Mouse (Mus musculus) forebrain, embryonic 12.5 days (tissue): ENCODE data around the gene Eea1. TPM values are rescaled to one million over a fixed set of nuclear protein-coding genes. Genes with fewer than 3 reads are reported as not detected.
"Not testable (repeated sequence)": the region's sequence is repeated elsewhere in the genome, so short reads cannot be mapped to it uniquely, and the experiment has no call there.

ENCODE experiments used
- ATAC-seq: fragments of 200-750 bp; cut with Nextera tagmentation; 2 replicates; pipeline ENCODE4 v1.8.0; 2017; ENCODE audit warnings: moderate TSS enrichment; ENCODE audit not compliant: low FRiP score
- H3K27ac ChIP-seq: fragments of 300-500 bp; sonication (generic); 2 replicates; pipeline ENCODE4 v1.5.1; 2016; ENCODE audit warnings: mild to moderate bottlenecking
- H3K27me3 ChIP-seq: fragments of 300-500 bp; sonication (generic); 2 replicates; pipeline ENCODE4 v1.6.1; 2016; ENCODE audit warnings: mild to moderate bottlenecking
- H3K36me3 ChIP-seq: fragments of 300-500 bp; sonication (generic); replicated peaks from 2 replicates; pipeline ENCODE4 v1.6.1; 2016; ENCODE audit warnings: mild to moderate bottlenecking
- H3K4me1 ChIP-seq: fragments of 300-500 bp; sonication (generic); 2 replicates; pipeline ENCODE4 v1.6.1; 2016
- H3K4me2 ChIP-seq: fragments of 300-500 bp; sonication (generic); 2 replicates; pipeline ENCODE4 v1.6.1; 2016; ENCODE audit warnings: mild to moderate bottlenecking, moderate library complexity
- H3K4me3 ChIP-seq: fragments of 300-500 bp; sonication (generic); replicated peaks from 2 replicates; pipeline ENCODE4 v1.5.1; 2016; ENCODE audit warnings: mild to moderate bottlenecking
- H3K9ac ChIP-seq: fragments of 300-500 bp; sonication (generic); 2 replicates; pipeline ENCODE4 v1.6.1; 2016; ENCODE audit warnings: mild to moderate bottlenecking
- H3K9me3 ChIP-seq: fragments of 300-500 bp; sonication (generic); 2 replicates; pipeline ENCODE4 v1.6.1; 2016
- WGBS: fragments of 180-500 bp; shearing (Covaris S2); methylation state at CpG from one replicate; pipeline ENCODE4 v1.1.7; 2016; 5-methylcytosine and 5-hydroxymethylcytosine counted together
- polyA plus RNA-seq: library from polyadenylated mRNA; unstranded; fragments of >200 nt; fragmentation: Nextera tagmentation; extraction: Ambion mirVana; gene quantifications from 2 replicates; pipeline ENCODE4 v1.2.1, GENCODE M21; 2016

The Eea1 gene
- polyA plus RNA-seq, 1 experiment from 2014 or later: 15.7 TPM

DNA sequence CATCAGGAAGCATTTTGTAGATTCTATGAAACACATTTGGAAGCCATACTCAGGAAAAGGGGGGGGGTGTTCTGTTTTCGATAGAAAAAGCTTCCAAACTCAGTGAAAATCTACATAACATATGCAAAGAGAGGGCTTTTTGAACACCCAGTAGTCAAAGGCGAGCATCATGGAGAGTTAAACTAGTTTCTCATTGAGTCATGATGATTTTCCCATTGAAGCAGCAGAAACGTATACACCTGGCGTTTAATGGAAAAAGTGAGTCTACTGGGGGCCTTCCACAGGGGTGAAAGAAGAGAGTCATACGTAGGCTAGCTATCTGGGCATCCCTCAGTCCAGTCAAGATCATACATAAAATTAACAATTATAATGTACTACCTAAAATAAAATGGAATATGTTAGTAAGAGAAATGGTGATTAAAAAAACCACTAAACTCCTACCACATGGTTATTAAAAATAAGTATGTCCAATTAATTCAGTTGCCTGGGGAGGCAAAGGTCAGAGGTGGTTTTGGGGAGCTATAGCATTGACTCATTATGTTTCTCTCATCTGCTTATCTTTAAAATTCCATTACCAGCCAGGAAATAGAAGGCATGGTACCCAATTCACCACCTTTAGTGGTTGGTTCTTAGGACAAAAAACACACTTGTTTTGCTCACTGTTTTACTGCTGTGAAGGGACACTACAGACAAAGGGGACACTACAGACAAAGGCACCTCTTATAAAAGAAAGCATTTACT, 25.8 kb upstream of the Eea1 start:
- H3K4me3 ChIP-seq: no peak overlapping the region
- no peaks in the 10 kb centered on the region for H3K36me3 ChIP-seq
- WGBS: 90% methylated on average over 5 of the region's 5 CpGs
- no peaks in the 10 kb centered on the region for H3K9me3 ChIP-seq
- no peaks in the 10 kb centered on the region for H3K4me1 ChIP-seq
- no peaks in the 10 kb centered on the region for H3K27me3 ChIP-seq
- no peak overlapping the region for H3K27ac ChIP-seq
- no peak overlapping the region for H3K4me2 ChIP-seq
- no peak overlapping the region for H3K9ac ChIP-seq
- ATAC-seq: no peak

DNA sequence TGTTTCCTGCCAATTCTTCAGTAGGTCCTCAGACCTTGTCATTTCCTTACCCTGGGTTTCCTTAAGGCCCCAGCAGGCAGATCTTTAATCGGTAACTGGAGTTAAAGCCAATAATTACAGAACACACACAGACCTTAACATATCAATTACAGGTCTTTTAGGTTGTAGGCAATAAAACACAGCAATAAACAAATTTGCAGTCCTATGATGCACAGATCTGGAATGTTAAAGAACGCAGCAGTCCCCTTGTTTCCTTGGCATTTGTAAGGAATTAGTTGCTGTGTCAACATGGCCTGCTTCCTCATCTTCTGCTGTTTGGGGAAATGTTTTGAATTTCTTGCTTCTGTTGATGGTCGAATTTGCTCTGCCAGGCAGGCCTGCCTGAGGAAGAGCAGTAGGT, 21.7 kb upstream of the Eea1 start:
- no peak overlapping the region for H3K27ac ChIP-seq
- H3K4me3 ChIP-seq: no peak overlapping the region
- no peaks in the 10 kb centered on the region for H3K27me3 ChIP-seq
- H3K9me3 ChIP-seq: no peaks in the 10 kb centered on the region
- ATAC-seq: no peak
- no peak overlapping the region for H3K4me2 ChIP-seq
- H3K9ac ChIP-seq: no peak overlapping the region
- no peaks in the 10 kb centered on the region for H3K4me1 ChIP-seq
- WGBS: 83% methylated on average over 3 of the region's 3 CpGs
- H3K36me3 ChIP-seq: no peaks in the 10 kb centered on the region

DNA sequence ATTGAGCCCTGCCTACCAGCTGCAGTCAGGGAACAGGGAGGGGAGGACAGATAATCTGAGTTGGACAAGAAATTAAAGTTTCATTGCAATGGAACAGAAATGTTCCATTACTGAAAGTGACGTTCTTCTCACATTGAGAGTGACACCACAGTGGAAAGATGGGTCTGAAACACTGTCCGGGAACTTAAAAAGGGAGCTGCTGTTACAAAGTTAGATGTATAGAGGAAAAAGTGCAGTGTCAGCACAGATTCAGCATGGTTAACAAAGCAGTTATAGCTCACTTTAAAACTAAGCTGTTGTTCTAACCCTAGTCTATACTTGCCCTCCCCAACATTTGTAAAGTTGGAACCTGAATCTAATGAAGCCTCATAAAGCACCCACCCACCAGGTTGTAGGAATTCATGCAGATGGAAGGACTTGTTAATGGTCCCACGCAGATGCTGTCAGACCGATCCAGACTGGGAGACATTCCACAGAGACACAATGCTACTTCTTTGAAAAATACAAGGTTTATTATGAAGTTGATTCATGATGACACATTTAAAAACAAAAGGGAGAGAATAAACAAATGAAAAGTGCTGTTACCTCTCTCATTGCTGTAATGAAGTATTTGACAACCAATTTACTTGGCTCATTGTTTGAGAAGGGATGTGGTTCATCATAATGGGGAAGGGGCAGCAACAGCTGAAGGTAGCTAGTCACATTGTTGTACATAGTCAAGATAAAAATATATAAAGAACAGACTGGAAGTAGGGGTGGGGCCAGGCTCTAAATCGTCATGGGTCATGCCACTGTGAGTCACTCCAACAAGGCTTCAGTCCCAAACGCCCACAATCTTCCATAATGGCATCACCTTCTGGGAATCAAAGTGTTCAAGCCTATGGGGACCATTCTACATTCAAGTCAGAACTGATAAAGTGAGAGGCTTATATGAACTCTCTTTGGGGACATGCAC, 16.9 kb upstream of the Eea1 start:
- H3K9me3 ChIP-seq: no peaks in the 10 kb centered on the region
- WGBS: 84% methylated on average over 6 of the region's 6 CpGs
- no peaks in the 10 kb centered on the region for H3K27me3 ChIP-seq
- H3K4me1 ChIP-seq: no peaks in the 10 kb centered on the region
- H3K27ac ChIP-seq: no peak overlapping the region
- no peak overlapping the region for H3K4me2 ChIP-seq
- no peak overlapping the region for H3K9ac ChIP-seq
- H3K4me3 ChIP-seq: no peak overlapping the region
- no peaks in the 10 kb centered on the region for H3K36me3 ChIP-seq
- no peak for ATAC-seq

DNA sequence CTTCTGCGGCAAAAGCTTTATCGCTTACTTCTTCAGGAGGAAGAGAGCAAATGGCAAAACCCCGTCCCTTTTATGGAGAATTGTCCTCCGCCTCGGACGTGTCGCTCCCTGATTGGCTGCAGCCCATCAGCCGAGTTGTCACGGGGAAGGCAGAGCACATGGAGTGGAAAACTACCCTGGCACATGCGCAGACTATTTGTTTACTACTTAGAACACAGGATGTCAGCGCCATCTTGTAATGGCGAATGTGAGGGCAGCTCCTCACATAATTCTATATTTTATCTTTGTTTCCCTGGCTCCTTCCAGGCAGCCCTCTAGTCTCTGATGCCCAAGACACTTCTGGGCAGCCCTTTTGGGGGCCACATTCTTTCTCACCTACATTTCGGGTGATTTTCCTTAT, 6.8 kb upstream of the Eea1 start:
- H3K36me3 ChIP-seq, H3K4me2 ChIP-seq, H3K27ac ChIP-seq, H3K9me3 ChIP-seq, ATAC-seq, H3K4me1 ChIP-seq, H3K27me3 ChIP-seq, H3K9ac ChIP-seq, H3K4me3 ChIP-seq: not testable (repeated sequence)
- WGBS: 91% methylated on average over 13 of the region's 13 CpGs

DNA sequence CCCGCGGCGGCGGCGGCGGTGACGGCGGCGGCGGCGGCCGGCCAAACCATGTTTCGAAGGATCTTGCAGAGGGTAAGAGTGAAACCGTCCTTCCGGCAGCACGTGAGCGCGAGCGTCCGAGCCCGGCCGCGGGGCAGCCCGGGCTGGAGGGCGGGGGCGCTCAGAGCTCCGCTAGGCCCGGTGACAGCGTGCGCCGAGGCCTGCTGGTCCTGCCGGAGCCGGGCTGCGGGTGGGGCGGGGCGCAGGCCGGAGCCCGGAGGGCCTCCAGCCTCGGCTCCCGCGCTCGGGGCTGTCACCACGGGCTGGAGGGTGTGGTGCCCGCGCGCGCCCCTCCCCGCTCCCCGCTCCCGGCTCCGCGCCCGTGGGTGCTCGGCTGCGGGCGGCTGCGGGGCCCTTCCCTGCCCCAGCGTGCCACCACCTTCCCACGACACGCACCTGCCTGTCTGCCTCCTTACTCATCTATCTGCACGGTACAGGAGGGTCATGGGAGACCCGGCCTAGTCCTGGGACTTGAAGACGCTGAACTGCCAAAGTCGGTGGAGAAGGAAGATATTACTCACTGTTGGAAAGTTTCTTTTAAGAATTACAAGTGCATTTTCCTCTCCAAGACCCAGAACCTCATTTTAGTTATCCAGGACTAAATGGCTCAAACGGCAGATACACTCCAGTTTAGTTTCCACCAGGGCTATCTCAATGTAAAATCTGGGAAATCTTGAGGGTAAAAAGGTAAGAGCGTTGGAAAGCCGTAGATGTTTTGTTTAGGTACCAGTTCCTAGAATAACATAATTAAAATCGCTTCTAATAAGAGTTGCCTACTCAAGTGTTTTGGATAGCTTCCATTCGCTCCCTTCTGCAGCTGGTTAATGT, 684 bp downstream of the Eea1 start:
- peak; percentile 86 for ATAC-seq
- Histone ChIP-seq H3K4me1 (peaks cover 18% of the 10 kb centered on the region), H3K36me3 (no peaks in the 10 kb centered on the region), H3K9me3 (no peaks in the 10 kb centered on the region), H3K4me2 (peak overlapping the region; percentile 89), H3K27me3 (no peaks in the 10 kb centered on the region), H3K4me3 (peak overlapping the region; percentile 83), H3K9ac (peak overlapping the region; percentile 77), H3K27ac (peak overlapping the region; percentile 84)
- WGBS: 8% methylated on average over 42 of the region's 69 CpGs

DNA sequence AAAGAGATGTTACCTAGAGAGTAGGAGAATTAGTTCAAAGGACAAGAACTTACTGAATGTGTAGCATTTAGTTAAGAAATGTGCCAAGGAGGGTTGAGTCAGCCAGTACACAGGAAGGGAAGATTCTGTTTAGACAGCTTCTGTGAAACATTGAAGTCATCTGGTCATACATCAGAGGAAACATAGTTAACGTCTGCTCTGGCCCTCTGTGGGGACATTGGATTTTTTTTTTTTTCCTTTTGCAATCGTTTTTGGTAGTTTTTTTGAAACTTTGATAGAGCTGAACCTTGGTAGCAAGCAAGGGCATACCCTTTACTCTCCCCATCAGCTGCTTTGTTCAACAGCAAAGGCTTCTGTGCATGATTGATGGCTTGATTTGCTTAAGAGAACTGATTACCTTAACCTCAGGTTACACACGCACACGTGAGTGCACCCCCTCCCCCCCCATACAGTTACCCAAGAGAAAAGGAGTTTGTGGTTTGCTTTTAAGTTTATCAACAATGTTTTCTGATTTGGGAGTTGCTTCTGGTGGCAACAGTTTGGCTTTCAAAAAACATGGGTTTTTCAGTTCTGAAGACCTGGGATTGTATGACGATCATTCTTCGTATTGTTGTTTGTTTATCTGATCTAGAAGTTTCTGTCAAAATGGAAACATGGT, 1.4 kb downstream of the Eea1 start:
- ATAC-seq: no peak
- H3K36me3 ChIP-seq: no peaks in the 10 kb centered on the region
- 68% methylated on average over 6 of the region's 6 CpGs for WGBS
- H3K27me3 ChIP-seq: no peaks in the 10 kb centered on the region
- 0 out of 2 replicates have a peak overlapping the region, but pooled peaks have one; percentile 12 for H3K9ac ChIP-seq
- no peaks in the 10 kb centered on the region for H3K9me3 ChIP-seq
- peaks cover 18% of the 10 kb centered on the region for H3K4me1 ChIP-seq
- peak overlapping the region; percentile 83 for H3K4me3 ChIP-seq
- H3K27ac ChIP-seq: no peak overlapping the region
- H3K4me2 ChIP-seq: peak overlapping the region; percentile 89

DNA sequence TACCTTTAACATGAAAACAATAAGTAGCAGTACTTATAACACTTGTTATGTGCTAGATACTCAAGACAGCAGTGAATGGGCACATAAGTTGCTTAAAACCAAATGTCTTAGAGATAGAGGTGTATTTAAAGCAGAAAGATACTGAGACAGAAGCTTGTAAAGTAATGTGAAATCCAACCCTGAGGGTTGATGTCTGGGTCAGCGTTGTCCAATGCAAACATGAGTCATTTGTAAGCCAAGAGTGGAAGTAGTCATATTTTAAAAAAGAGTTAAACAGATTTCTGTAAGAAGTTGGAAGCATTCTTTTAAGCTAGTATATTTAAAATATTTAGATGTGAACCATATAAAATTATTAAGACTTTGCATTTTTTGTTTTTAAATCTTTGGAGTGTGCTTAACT, 4.6 kb downstream of the Eea1 start:
- Histone ChIP-seq H3K4me1 (peaks cover 11% of the 10 kb centered on the region), H3K4me2 (no peak overlapping the region), H3K9me3 (no peaks in the 10 kb centered on the region), H3K27me3 (no peaks in the 10 kb centered on the region), H3K4me3 (no peak overlapping the region), H3K27ac (no peak overlapping the region), H3K36me3 (no peaks in the 10 kb centered on the region), H3K9ac (no peak overlapping the region)
- 93% methylated on average over 1 of the region's 1 CpGs for WGBS
- no peak for ATAC-seq

DNA sequence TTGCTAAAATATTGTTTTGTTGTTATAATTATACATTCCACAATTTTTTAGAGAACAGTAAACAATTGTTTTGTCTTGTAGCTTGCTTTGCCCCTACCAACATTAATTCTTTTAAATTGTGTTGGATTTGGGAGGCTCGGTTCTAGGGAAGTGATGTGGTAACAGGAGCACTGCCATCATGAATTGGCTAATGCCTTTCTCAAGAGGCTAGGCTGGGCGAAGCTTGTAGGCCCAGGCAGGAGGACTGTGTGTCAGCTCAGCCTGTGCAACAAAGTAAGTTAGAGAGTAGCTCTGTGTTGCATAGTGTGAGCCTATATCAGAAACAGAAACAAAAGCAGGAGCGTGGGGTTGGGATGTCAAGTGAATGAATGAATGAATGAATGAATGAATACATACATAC, 9.0 kb downstream of the Eea1 start:
- H3K36me3 ChIP-seq: no peaks in the 10 kb centered on the region
- no peak overlapping the region for H3K9ac ChIP-seq
- no peaks in the 10 kb centered on the region for H3K27me3 ChIP-seq
- H3K27ac ChIP-seq: no peak overlapping the region
- H3K9me3 ChIP-seq: no peaks in the 10 kb centered on the region
- H3K4me1 ChIP-seq: no peaks in the 10 kb centered on the region
- WGBS: 87% methylated on average over 3 of the region's 3 CpGs
- ATAC-seq: no peak
- H3K4me3 ChIP-seq: no peak overlapping the region
- H3K4me2 ChIP-seq: no peak overlapping the region

DNA sequence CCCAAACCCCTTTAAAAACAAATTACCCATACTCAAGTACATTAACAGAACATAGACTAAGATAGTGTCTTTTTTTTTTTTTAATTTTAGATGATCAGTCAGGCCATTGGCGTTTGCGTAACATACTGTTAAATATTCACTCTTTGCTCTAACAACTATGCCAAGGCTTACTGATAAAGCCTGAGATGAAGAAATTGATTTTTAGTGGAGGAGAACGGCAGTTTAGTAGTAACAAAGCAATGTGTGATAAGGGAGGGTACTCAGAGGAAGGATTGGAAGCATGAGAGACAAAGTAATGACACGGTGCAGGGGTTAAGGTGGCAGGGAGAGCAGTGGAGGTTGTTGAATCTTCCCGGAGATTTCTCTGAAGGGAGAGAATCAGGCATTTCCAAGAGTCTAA, 9.7 kb downstream of the Eea1 start:
- Histone ChIP-seq H3K27me3 (no peaks in the 10 kb centered on the region), H3K4me1 (no peaks in the 10 kb centered on the region), H3K4me3 (no peak overlapping the region), H3K27ac (no peak overlapping the region), H3K36me3 (no peaks in the 10 kb centered on the region), H3K9ac (no peak overlapping the region), H3K9me3 (no peaks in the 10 kb centered on the region), H3K4me2 (no peak overlapping the region)
- WGBS: 93% methylated on average over 5 of the region's 5 CpGs
- no peak for ATAC-seq

DNA sequence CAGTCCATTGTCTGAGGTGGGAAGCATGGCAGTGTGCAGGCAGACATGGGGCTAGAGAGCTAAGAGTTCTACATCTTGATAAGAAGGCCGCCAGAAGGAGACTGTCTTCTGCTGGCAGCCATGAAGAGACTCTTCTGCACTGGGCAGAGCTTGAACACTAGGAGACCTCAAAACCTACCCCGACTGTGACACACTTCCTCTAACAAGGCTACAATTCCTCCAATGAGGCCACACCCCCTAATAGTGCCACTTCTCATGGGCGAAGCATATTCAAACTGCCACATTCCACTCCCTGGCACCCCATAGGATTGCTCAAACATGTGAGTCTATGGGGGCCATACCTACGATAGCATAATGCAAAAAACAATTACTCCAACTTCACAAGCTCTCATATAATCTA, 10.3 kb downstream of the Eea1 start:
- WGBS: 97% methylated on average over 4 of the region's 4 CpGs
- no peaks in the 10 kb centered on the region for H3K9me3 ChIP-seq
- H3K4me3 ChIP-seq: no peak overlapping the region
- H3K4me1 ChIP-seq: no peaks in the 10 kb centered on the region
- no peaks in the 10 kb centered on the region for H3K36me3 ChIP-seq
- H3K4me2 ChIP-seq: no peak overlapping the region
- no peaks in the 10 kb centered on the region for H3K27me3 ChIP-seq
- ATAC-seq: no peak
- no peak overlapping the region for H3K9ac ChIP-seq
- no peak overlapping the region for H3K27ac ChIP-seq

DNA sequence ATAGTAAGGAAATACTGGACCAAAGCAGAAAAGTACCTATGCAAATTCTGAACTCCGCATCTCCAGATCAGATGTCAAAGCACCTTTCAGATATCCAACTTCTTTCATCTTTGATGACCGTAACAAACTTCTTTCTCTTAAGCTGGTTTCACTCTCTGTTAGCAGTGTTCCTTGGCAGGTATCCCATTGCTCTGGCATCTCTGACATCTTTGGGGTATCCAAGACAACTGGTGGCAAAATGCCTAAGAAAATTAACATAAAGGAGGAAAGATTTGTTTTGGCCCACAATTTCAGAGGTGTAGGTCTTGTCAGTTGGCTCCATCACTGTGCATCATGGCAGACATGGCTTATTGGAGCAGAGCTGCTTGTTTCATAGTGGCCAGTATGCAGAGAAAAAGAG, 10.9 kb downstream of the Eea1 start:
- Histone ChIP-seq H3K4me1 (peaks cover 4% of the 10 kb centered on the region; the same call in 1 of the 2 replicates), H3K36me3 (no peaks in the 10 kb centered on the region), H3K27ac (no peak overlapping the region), H3K9me3 (no peaks in the 10 kb centered on the region), H3K4me3 (no peak overlapping the region), H3K4me2 (no peak overlapping the region), H3K27me3 (no peaks in the 10 kb centered on the region), H3K9ac (no peak overlapping the region)
- ATAC-seq: no peak
- WGBS: 99% methylated on average over 2 of the region's 2 CpGs
